Mouse (Mus musculus): ENCODE measurements around the gene Tnni3k. TPM values are rescaled to one million over a fixed set of nuclear protein-coding genes. Genes with fewer than 3 reads are reported as not detected.

The Tnni3k gene
- polyA plus RNA-seq, 1 experiment, result 0.47 TPM

DNA sequence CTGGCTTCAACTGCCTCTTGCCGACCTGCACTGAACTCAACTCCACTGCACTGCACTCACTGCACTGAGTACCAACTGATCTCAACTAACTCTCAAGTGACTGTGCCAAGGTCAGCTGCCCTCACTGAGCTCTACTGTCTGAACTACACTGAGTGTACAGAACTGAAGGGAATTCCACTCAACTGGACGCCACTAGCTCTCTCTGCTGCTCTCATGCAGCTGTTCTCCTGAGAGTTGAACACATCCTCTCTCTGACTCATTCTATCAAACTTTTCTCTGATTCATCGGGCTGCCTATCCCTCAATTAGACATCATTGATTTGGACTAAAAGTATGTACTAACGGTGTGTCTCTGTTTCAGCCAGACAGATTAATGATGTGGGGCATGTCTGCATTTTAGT is 22.7 kb upstream of the Tnni3k start:
- H3K36me3 ChIP-seq (ENCODE audit: control insufficient read depth, insufficient read depth), result no peaks in the 10 kb centered on the region
- H3ac ChIP-seq (ENCODE audit: control insufficient read depth, insufficient read length), result no peak overlapping the region
- H3K4me2 ChIP-seq (ENCODE audit: low read depth), result peak overlapping the region; percentile 33
- TF ChIP-seq MAX (IDR thresholded peaks at IDR 0.05; ENCODE audit: low read depth) (no peak), MYOD1 (IDR thresholded peaks at IDR 0.05; ENCODE audit: control insufficient read depth in 1 of 3, insufficient read length in 2 of 3, low read depth in 2 of 3) (peak in 2 of 3 experiments; percentile 68 to 78)
- no peaks in the 10 kb centered on the region for H3K27me3 ChIP-seq (ENCODE audit: control insufficient read depth, insufficient read depth, insufficient read length)
- no peak overlapping the region for H3K4me3 ChIP-seq
- H3K79me2 ChIP-seq (ENCODE audit: control insufficient read depth, insufficient read depth), result no peaks in the 10 kb centered on the region

DNA sequence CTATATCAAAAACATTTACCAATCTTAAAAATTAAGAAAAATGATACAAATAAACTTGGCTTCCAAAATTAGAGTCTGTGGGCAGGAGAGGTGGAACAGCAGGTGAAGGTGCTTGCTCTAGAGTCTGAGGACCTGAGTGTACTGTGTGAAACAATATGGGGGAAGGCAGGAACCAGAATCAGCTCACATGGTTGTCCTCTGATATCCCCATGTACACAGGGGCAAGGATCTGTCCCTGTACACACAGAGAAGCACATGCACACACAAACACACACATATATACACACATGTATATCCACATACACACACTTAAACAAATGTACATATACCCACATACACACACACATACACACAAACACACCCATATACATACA is 4.2 kb upstream of the Tnni3k start:
- Histone ChIP-seq H3K4me2 (ENCODE audit: low read depth) (no peak overlapping the region), H3K79me2 (ENCODE audit: control insufficient read depth, insufficient read depth) (no peaks in the 10 kb centered on the region), H3K27me3 (ENCODE audit: control insufficient read depth, insufficient read depth, insufficient read length) (no peaks in the 10 kb centered on the region), H3ac (ENCODE audit: control insufficient read depth, insufficient read length) (no peak overlapping the region), H3K4me3 (no peak overlapping the region), H3K36me3 (ENCODE audit: control insufficient read depth, insufficient read depth) (no peaks in the 10 kb centered on the region)
- TF ChIP-seq CEBPB (IDR thresholded peaks at IDR 0.05; ENCODE audit: insufficient read depth, poor library complexity, severe bottlenecking) (no peak), POLR2A (IDR thresholded peaks at IDR 0.05; ENCODE audit: insufficient read length, low read depth) (no peak), TCF12 (IDR thresholded peaks at IDR 0.05; ENCODE audit: insufficient read depth, poor library complexity, severe bottlenecking) (no peak), MAX (IDR thresholded peaks at IDR 0.05; ENCODE audit: low read depth) (no peak), E2F4 (IDR thresholded peaks at IDR 0.05; ENCODE audit: insufficient read depth) (no peak), REST (IDR thresholded peaks at IDR 0.05; ENCODE audit: insufficient read depth, insufficient read length) (no peak), USF1 (IDR thresholded peaks at IDR 0.05; ENCODE audit: low read depth) (no peak), SRF (IDR thresholded peaks at IDR 0.05; ENCODE audit: control insufficient read depth, insufficient read length, low read depth) (no peak), MYOD1 (IDR thresholded peaks at IDR 0.05; ENCODE audit: control insufficient read depth in 1 of 3, insufficient read length in 2 of 3, low read depth in 2 of 3) (no peak), TCF3 (IDR thresholded peaks at IDR 0.05; ENCODE audit: insufficient read length, low read depth) (no peak), MYOG (IDR thresholded peaks at IDR 0.05; ENCODE audit: control insufficient read depth in 1 of 3, insufficient read depth in 1 of 3, insufficient read length in 2 of 3, low read depth in 2 of 3) (no peak), POLR2AphosphoS2 (IDR thresholded peaks at IDR 0.05; ENCODE audit: insufficient read length, low read depth) (no peak)

DNA sequence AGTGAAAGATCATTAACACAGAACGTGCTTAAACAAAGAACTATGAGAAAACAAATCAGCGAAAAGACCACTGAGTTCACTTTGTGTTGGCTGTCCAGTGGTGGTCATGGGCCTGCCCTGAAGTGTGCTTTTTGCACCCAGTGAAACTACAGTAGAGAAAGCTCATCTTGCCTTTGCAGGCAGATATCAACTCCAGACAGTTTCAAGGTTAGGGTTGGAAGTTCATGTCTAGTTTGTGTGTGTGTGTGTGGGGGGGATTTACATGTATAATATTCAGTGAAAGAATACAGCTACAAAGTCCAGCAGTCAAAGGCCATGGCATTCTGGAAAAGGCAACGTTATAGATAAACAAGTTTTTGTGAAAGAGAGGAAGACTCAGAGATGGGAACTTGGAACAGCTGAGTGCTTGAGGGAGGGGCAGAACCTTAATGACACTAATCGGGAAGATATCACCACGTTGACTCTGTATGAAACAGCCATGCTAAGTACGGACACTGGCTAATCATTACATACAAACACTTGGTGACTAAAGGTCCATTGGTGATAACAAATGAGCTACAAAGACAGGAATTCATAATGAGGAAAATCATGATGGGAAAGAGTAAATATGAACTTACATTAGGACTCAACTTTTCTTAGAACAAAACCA is 3.7 kb upstream of the Tnni3k start:
- H3K79me2 ChIP-seq (ENCODE audit: control insufficient read depth, insufficient read depth), result no peaks in the 10 kb centered on the region
- H3K27me3 ChIP-seq (ENCODE audit: control insufficient read depth, insufficient read depth, insufficient read length), result no peaks in the 10 kb centered on the region
- H3K4me2 ChIP-seq (ENCODE audit: low read depth), result no peak overlapping the region
- no peak overlapping the region for H3ac ChIP-seq (ENCODE audit: control insufficient read depth, insufficient read length)
- TF ChIP-seq USF1 (IDR thresholded peaks at IDR 0.05; ENCODE audit: low read depth) (no peak), POLR2AphosphoS2 (IDR thresholded peaks at IDR 0.05; ENCODE audit: insufficient read length, low read depth) (no peak), MYOD1 (IDR thresholded peaks at IDR 0.05; ENCODE audit: control insufficient read depth in 1 of 3, insufficient read length in 2 of 3, low read depth in 2 of 3) (no peak), E2F4 (IDR thresholded peaks at IDR 0.05; ENCODE audit: insufficient read depth) (no peak), TCF12 (IDR thresholded peaks at IDR 0.05; ENCODE audit: insufficient read depth, poor library complexity, severe bottlenecking) (no peak), POLR2A (IDR thresholded peaks at IDR 0.05; ENCODE audit: insufficient read length, low read depth) (no peak), SRF (IDR thresholded peaks at IDR 0.05; ENCODE audit: control insufficient read depth, insufficient read length, low read depth) (no peak), MYOG (IDR thresholded peaks at IDR 0.05; ENCODE audit: control insufficient read depth in 1 of 3, insufficient read depth in 1 of 3, insufficient read length in 2 of 3, low read depth in 2 of 3) (no peak), MAX (IDR thresholded peaks at IDR 0.05; ENCODE audit: low read depth) (no peak), CEBPB (IDR thresholded peaks at IDR 0.05; ENCODE audit: insufficient read depth, poor library complexity, severe bottlenecking) (no peak), TCF3 (IDR thresholded peaks at IDR 0.05; ENCODE audit: insufficient read length, low read depth) (no peak), REST (IDR thresholded peaks at IDR 0.05; ENCODE audit: insufficient read depth, insufficient read length) (no peak)
- H3K36me3 ChIP-seq (ENCODE audit: control insufficient read depth, insufficient read depth), result no peaks in the 10 kb centered on the region
- H3K4me3 ChIP-seq, result no peak overlapping the region

DNA sequence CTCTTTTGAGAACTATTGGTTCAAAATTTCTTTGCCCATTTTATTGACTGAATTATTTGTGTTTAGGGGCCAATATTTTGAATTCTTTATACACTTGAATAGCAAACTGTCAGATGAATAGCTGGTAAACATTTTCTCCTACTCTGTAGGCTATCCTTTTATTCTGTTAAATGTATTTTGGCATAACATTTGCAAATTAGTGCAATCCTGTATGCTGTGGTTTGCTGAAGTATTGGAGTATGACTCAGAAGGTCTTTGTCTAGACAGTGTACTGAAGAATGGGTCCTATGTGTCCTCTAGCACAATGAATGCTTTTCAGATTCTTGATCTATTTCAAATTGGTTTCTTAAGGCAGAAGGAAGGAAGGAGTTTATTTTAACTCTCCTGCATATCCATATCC is 2.4 kb upstream of the Tnni3k start:
- no peak overlapping the region for H3K4me3 ChIP-seq
- no peaks in the 10 kb centered on the region for H3K36me3 ChIP-seq (ENCODE audit: control insufficient read depth, insufficient read depth)
- TF ChIP-seq POLR2A (IDR thresholded peaks at IDR 0.05; ENCODE audit: insufficient read length, low read depth) (no peak), USF1 (IDR thresholded peaks at IDR 0.05; ENCODE audit: low read depth) (no peak), CEBPB (IDR thresholded peaks at IDR 0.05; ENCODE audit: insufficient read depth, poor library complexity, severe bottlenecking) (peak; percentile 72; the same call in 1 of the 2 replicates), MYOG (IDR thresholded peaks at IDR 0.05; ENCODE audit: control insufficient read depth in 1 of 3, insufficient read depth in 1 of 3, insufficient read length in 2 of 3, low read depth in 2 of 3) (no peak)
- no peaks in the 10 kb centered on the region for H3K27me3 ChIP-seq (ENCODE audit: control insufficient read depth, insufficient read depth, insufficient read length)
- no peak overlapping the region for H3ac ChIP-seq (ENCODE audit: control insufficient read depth, insufficient read length)
- H3K79me2 ChIP-seq (ENCODE audit: control insufficient read depth, insufficient read depth), result no peaks in the 10 kb centered on the region
- H3K4me2 ChIP-seq (ENCODE audit: low read depth), result peak overlapping the region; percentile 65

DNA sequence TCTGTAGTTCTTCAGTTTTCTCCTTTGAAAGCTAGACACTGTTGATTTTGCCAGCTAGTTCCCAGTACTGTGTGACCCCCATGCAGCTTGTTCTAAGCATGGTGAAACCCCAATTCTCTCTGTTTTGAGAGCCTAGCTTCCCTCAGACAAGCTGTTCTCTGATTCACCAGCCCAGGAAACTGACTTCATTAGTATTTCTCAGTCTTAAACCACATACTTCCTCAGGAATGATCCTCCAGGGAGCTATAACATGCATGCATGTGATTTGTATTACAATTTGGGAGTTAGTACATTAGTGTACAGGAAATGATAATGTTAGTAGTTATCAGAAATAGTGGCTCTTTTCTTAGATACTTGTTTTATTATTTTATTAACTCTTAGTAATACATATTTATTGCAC is 1.4 kb upstream of the Tnni3k start:
- Histone ChIP-seq H3K4me3 (no peak overlapping the region), H3K36me3 (ENCODE audit: control insufficient read depth, insufficient read depth) (no peaks in the 10 kb centered on the region), H3ac (ENCODE audit: control insufficient read depth, insufficient read length) (no peak overlapping the region), H3K27me3 (ENCODE audit: control insufficient read depth, insufficient read depth, insufficient read length) (no peaks in the 10 kb centered on the region), H3K79me2 (ENCODE audit: control insufficient read depth, insufficient read depth) (no peaks in the 10 kb centered on the region), H3K4me2 (ENCODE audit: low read depth) (peak overlapping the region; percentile 65)
- no peak for TF ChIP-seq POLR2AphosphoS2 (IDR thresholded peaks at IDR 0.05; ENCODE audit: insufficient read length, low read depth)
- 0 out of 2 replicates have a peak, but pooled peaks have one; percentile 8 for TF ChIP-seq CEBPB (IDR thresholded peaks at IDR 0.05; ENCODE audit: insufficient read depth, poor library complexity, severe bottlenecking)
- no peak for TF ChIP-seq SRF (IDR thresholded peaks at IDR 0.05; ENCODE audit: control insufficient read depth, insufficient read length, low read depth)
- TF ChIP-seq TCF3 (IDR thresholded peaks at IDR 0.05; ENCODE audit: insufficient read length, low read depth), result no peak
- no peak for TF ChIP-seq USF1 (IDR thresholded peaks at IDR 0.05; ENCODE audit: low read depth)
- TF ChIP-seq E2F4 (IDR thresholded peaks at IDR 0.05; ENCODE audit: insufficient read depth), result no peak

All from myocyte (in vitro differentiated cells).